In genomic region chr13:9310806-9311205, GRCm38 (mm10) we compare ENCODE assay signal across 24 mouse cellular contexts. TPM values are rescaled to one million over a fixed set of nuclear protein-coding genes. Genes with fewer than 3 reads are reported as not detected.
A peak's percentile ranks its signal among the peaks of the same experiment; 100 is the strongest.
DNase-seq lines count a peak whose midpoint lies in the region; ATAC-seq and TF ChIP-seq lines count a peak whose summit lies in the region.
"Had no signal": no experiment of that assay in that cellular context is flagged by ENCODE, and none has a peak within 500 bp of the region (broad histone marks: within the 10 kb centered on the region; RNA-seq: fewer than 3 reads in every experiment).

No protein-coding gene starts in this region.

- no peak for TF ChIP-seq EP300 in heart, postnatal 0 days (IDR thresholded peaks at IDR 0.05; ENCODE audit: low read depth)

- WGBS in heart, postnatal 0 days: 87% methylated on average over 1 of the region's 1 CpGs

- no peak for DNase-seq in heart, postnatal 0 days (ENCODE audit: low spot score)
- DNase-seq in heart, adult 11 months: no peak
- peak; percentile 38 for DNase-seq in ES-E14 (ENCODE audit: low read depth, low spot score)
- DNase-seq in ZHBTc4 (ENCODE audit: low read depth, low spot score): peak; percentile 65
- DNase-seq in cerebellum, adult 9-11 months: no peak
- DNase-seq in lung, postnatal 10 days: no peak
- DNase-seq in lung, postnatal 36 days: no peak
- DNase-seq: adrenal gland, adult 2 months; adrenal gland, postnatal 10 days; adrenal gland, postnatal 25 days; B cell, adult 2 months; cerebellum, adult 11 months; cerebellum, adult 18-20 months; cerebellum, adult 8-10 months; cerebellum, postnatal 10 days; cerebellum, postnatal 25 days; forebrain, postnatal 0 days had no signal

- in situ Hi-C loops in ES-E14 (cut with MboI; ENCODE audit: low sequenced_read_pairs in 2 of 2, unreplicated experiment in 2 of 2): no loop called here

- ATAC-seq in heart, postnatal 0 days (ENCODE audit: insufficient read depth, low read depth): no peak
- ATAC-seq: CD4-positive, CD25-positive, alpha-beta regulatory T cell, adult 4 months; forebrain, embryonic 13.5 days; forebrain, embryonic 15.5 days; forebrain, postnatal 0 days had no signal

- no peak overlapping the region for H3K4me2 ChIP-seq in heart, postnatal 0 days (ENCODE audit: low read depth, low read length)
- H3K4me2 ChIP-seq: embryonic facial prominence, embryonic 12.5 days; forebrain, embryonic 13.5 days; forebrain, embryonic 15.5 days had no signal

- H3K27ac ChIP-seq in heart, postnatal 0 days (ENCODE audit: low read depth): peak overlapping the region; percentile 59
- H3K27ac ChIP-seq in ES-E14 (ENCODE audit: insufficient read depth, low read depth, low read length, poor library complexity, severe bottlenecking): peak overlapping the region; percentile 75; the same call in 1 of the 2 replicates
- H3K27ac ChIP-seq: embryonic facial prominence, embryonic 10.5 days; embryonic facial prominence, embryonic 12.5 days; forebrain, embryonic 13.5 days; forebrain, embryonic 15.5 days had no signal

- no peaks in the 10 kb centered on the region for H3K9me3 ChIP-seq in heart, postnatal 0 days (replicated peaks; ENCODE audit: control insufficient read depth, low read length)
- no peaks in the 10 kb centered on the region for H3K9me3 ChIP-seq in ES-E14 (ENCODE audit: control insufficient read depth, insufficient read depth, low read depth, low read length)
- H3K9me3 ChIP-seq: embryonic facial prominence, embryonic 10.5 days; embryonic facial prominence, embryonic 12.5 days; forebrain, embryonic 13.5 days; forebrain, embryonic 15.5 days had no signal

- H3K27me3 ChIP-seq in heart, postnatal 0 days (ENCODE audit: control insufficient read depth, insufficient read depth, low read length): no peaks in the 10 kb centered on the region
- H3K27me3 ChIP-seq: CH12.LX; embryonic facial prominence, embryonic 12.5 days; forebrain, embryonic 13.5 days; forebrain, embryonic 15.5 days had no signal

- no peak overlapping the region for H3K9ac ChIP-seq in heart, postnatal 0 days (replicated peaks; ENCODE audit: low read depth, low read length)
- H3K9ac ChIP-seq in ES-E14 (ENCODE audit: insufficient read depth, low read depth, low read length, poor library complexity, severe bottlenecking): no peak overlapping the region
- H3K9ac ChIP-seq: embryonic facial prominence, embryonic 12.5 days; forebrain, embryonic 13.5 days; forebrain, embryonic 15.5 days; forebrain, postnatal 0 days had no signal

- TF ChIP-seq CTCF in heart, postnatal 0 days (IDR thresholded peaks at IDR 0.05; ENCODE audit: low read depth): no peak

- H3K4me1 ChIP-seq in heart, postnatal 0 days (ENCODE audit: control insufficient read depth, insufficient read depth): peaks cover 47% of the 10 kb centered on the region
- H3K4me1 ChIP-seq in ES-E14 (ENCODE audit: control insufficient read depth in 2 of 2, insufficient read depth in 2 of 2, low read length in 2 of 2, poor library complexity in 1 of 2): peaks cover 4 to 6% of the 10 kb centered on the region in 2 experiments
- H3K4me1 ChIP-seq: embryonic facial prominence, embryonic 10.5 days had no signal

- H3K36me3 ChIP-seq in heart, postnatal 0 days (replicated peaks; ENCODE audit: control insufficient read depth, insufficient read depth, low read length): no peaks in the 10 kb centered on the region
- H3K36me3 ChIP-seq in ES-E14 (ENCODE audit: control insufficient read depth, insufficient read depth, low read length, poor library complexity, severe bottlenecking): no peaks in the 10 kb centered on the region
- H3K36me3 ChIP-seq: embryonic facial prominence, embryonic 10.5 days; embryonic facial prominence, embryonic 12.5 days; forebrain, embryonic 15.5 days had no signal

- no peak overlapping the region for H3K4me3 ChIP-seq in heart, postnatal 0 days (ENCODE audit: low read depth, low read length)
- no peak overlapping the region for H3K4me3 ChIP-seq in ES-E14 (ENCODE audit: insufficient read depth in 1 of 2, low read depth in 1 of 2, low read length in 2 of 2, poor library complexity in 1 of 2, severe bottlenecking in 1 of 2)
- H3K4me3 ChIP-seq: embryonic facial prominence, embryonic 10.5 days; embryonic facial prominence, embryonic 12.5 days; forebrain, embryonic 13.5 days; forebrain, embryonic 15.5 days had no signal

TF ChIP-seq in ES-E14, 5 proteins besides CTCF, POLR2A, EP300 and RAD21:
- no peak for TF ChIP-seq ZNF384 (IDR thresholded peaks at IDR 0.05; ENCODE audit: low read depth, low read length)
- no peak for TF ChIP-seq CHD2 (IDR thresholded peaks at IDR 0.05; ENCODE audit: low read depth, low read length)
- TF ChIP-seq HCFC1 (IDR thresholded peaks at IDR 0.05; ENCODE audit: borderline replicate concordance, insufficient read depth, low read length): no peak
- no peak for TF ChIP-seq ZC3H11A (IDR thresholded peaks at IDR 0.05; ENCODE audit: borderline replicate concordance, low read depth, low read length)
- no peak for TF ChIP-seq MAFK (IDR thresholded peaks at IDR 0.05; ENCODE audit: insufficient read depth, low read depth, low read length)

RNA-seq across cellular contexts. Expression of gene Dip2c, which starts 34.5 kb away (rescaled TPM):
- 55.8 and 63.6 TPM in 2 replicates for total RNA-seq in heart, postnatal 0 days (2014; rRNA removed; ENCODE audit: low replicate concordance)
- polyA plus RNA-seq in heart, postnatal 0 days (2015; fragmentation: Nextera tagmentation; extraction: Ambion mirVana): 6.1 and 7.1 TPM in 2 replicates
- total RNA-seq in ES-E14 (2012; rRNA removed): 10.6 and 12.8 TPM in 2 replicates
- total RNA-seq: MEL had no signal

Comparison
In these comparisons a context has a peak if more than half of its experiments do, and no peak if none do; other contexts are left out.
1. DNase-seq: peak in ES-E14 (single experiment) and ZHBTc4 (single experiment); none in heart, postnatal 0 days (single experiment), heart, adult 11 months (single experiment), cerebellum, adult 9-11 months (single experiment), lung, postnatal 10 days (single experiment) and lung, postnatal 36 days (single experiment).